Mouse (Mus musculus) right cerebral cortex, postnatal 36 days (tissue): ENCODE measurements around the gene Stum.

Source experiments
- DNase-seq, 2 experiments: peaks; one replicate each; pipeline ENCODE4 v3.0.0; 2022; ENCODE audit warnings: low spot score in 2 of 2, mixed read lengths in 1 of 2

Gene Stum

DNA sequence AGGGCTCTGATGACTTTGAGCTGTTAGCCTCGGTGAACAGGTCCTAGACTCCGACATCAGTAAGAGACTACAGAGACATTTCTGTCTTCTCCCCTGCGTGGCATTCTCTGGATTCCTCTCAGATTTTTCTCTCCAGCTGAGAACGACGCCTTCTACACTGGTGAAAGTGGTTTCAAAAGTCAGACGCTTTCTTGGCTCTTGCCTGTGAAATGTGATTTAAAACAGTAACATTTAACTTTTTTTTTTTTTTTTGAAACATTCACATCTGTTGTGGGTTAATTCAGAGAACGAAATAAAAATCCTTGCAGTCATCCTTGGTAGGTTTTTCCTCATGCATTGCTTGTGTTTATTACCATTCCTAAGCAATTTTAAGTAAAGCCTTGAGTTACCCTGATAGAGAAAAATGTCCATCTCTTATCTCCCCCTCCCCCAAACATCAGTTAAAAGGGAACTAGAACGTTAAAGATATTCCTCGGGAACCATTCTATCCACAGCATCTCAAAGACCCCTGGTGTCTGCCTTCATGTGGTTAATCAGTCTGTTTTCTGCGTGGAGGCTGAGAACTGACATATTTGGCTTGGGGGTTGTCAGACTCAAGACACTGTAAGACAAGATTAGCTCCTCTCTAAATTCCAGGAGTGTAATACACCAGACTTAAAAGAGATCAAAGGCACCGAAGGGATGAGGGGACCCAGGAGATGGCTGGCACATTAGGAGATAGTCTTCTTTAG, 95.4 kb downstream of the Stum start:
- no peak for DNase-seq

DNA sequence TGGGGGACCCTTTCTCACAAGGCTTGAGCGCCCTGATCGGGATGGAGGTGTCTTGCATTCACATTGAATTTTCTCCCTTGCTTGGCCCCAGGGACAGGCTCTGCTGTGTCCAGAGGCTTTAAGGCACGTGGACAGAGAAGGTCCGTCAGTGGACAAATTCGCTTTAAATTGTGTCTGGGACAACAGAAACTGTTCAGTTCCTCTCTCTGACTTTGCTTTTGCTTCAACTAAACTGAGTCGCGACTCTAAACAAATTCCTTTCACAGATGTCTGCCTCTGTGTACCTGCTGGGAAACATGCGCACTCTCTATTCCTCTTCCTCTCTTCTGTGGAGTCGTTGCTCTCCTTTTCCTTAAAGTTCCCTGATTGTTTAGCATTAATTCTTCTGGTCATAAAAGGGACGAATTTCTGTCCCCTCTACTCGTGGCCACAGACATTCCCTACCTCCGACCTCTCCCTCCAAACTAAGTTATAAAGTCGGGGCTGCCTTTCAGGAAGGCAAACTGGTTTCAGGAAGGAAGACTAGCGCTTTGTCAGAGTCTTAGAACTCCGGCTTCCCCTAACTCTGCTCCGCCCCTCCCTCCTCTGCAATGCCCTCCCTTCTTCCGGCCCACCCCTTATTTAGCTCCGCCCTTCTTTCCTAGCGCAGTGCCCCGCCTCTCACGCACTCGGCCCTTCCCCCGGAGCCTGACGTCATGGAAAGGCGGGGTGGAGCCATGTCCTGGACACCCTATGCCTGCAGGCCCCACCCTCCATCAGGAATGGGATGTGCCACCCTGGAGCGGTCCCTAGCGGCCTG, 96.2 kb downstream of the Stum start:
- peak; percentile 98 for DNase-seq

DNA sequence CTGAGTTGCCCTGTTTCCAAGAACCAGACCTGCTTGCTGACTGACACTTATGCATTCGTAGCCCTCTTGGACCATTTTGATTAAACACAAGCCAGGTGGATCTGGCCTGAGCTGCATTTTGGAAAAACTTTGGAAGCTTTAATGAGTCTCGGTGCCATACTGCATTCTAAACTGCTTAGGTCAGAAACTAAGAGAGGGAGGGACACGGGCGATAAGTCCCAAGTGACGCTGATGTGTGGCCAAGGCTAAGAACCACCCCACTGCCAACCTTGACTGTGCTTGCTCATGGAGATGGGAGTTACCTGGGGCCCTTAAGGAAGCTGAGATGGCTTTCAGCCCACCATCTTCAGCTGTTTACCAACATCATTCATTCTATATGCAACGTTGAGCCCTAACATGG, 98.0 kb downstream of the Stum start:
- DNase-seq = no peak

DNA sequence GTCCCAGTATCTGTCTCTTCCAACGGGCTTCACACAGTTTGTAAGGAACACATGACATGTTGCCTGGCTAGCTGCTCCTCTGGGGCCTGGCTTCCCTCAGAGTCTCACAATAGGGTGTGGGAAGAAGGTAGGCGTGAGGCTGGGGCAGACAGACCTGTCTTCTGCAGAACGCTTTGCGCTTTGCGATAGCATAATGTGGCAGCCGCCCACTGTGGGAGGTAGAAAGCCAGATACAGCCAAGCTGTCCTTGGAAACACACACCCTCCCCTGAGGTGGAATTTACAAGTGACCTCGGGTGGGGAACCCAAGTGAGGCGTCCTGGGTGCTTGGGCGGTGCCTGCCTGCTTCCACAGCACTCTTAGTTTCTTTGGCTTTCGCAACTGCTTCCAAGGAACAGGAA, 98.8 kb downstream of the Stum start:
- DNase-seq = peak; percentile 44 to 56

DNA sequence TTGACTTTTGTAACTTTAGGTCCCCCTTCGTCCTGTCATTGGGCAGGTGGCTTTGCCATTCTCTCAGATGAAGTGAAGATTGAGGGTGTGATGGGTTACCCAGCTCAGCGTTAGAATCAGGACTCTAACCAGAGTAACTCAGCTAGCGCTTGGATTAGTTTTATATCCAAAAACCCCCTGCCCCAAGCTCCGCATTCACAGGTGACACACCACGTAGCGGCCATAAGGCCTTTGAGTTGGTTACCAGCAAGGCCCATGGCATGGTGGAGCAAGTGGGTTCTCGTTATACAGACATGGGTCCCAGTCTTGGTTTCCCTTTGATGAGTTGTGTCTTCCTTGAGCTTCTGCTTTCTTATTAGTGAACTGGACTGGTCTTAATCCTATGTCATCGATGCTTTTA, 99.4 kb downstream of the Stum start:
- DNase-seq = no peak
